Mouse (Mus musculus) hindbrain, embryonic 16.5 days (tissue): ENCODE data around the gene Syde2. TPM values are rescaled to one million over a fixed set of nuclear protein-coding genes. Genes with fewer than 3 reads are reported as not detected.
A peak's percentile ranks its signal among the peaks of the same experiment; 100 is the strongest.

Experiments used
- ATAC-seq: fragments of 200-750 bp; cut with Nextera tagmentation; 2 replicates; pipeline ENCODE4 v1.8.0; 2017; ENCODE audit warnings: moderate TSS enrichment, moderate library complexity
- H3K27ac ChIP-seq: fragments of 300-500 bp; sonication (generic); 2 replicates; pipeline ENCODE4 v1.5.1; 2014; ENCODE audit warnings: low read depth, mild to moderate bottlenecking, control low read depth, low read length, moderate library complexity
- H3K27me3 ChIP-seq: fragments of 300-500 bp; sonication (generic); replicated peaks from 2 replicates; pipeline ENCODE4 v1.6.1; 2014; ENCODE audit warnings: low read length; ENCODE audit not compliant: control insufficient read depth, insufficient read depth
- H3K36me3 ChIP-seq: fragments of 300-500 bp; sonication (generic); 2 replicates; pipeline ENCODE4 v1.6.1; 2014; ENCODE audit warnings: mild to moderate bottlenecking, low read length, moderate library complexity, mixed read lengths; ENCODE audit not compliant: control insufficient read depth, insufficient read depth
- H3K4me1 ChIP-seq: fragments of 300-500 bp; sonication (generic); 2 replicates; pipeline ENCODE4 v1.6.1; 2014; ENCODE audit warnings: low read depth, low read length; ENCODE audit not compliant: control insufficient read depth, insufficient read depth
- H3K4me2 ChIP-seq: fragments of 300-500 bp; sonication (generic); 2 replicates; pipeline ENCODE4 v1.6.1; 2014; ENCODE audit warnings: mild to moderate bottlenecking, low read length, control low read depth, moderate library complexity
- H3K4me3 ChIP-seq: fragments of 300-500 bp; sonication (generic); 2 replicates; pipeline ENCODE4 v1.5.1; 2014; ENCODE audit warnings: mild to moderate bottlenecking, low read length, control low read depth, moderate library complexity
- H3K9ac ChIP-seq: fragments of 300-500 bp; sonication (generic); 2 replicates; pipeline ENCODE4 v1.6.1; 2014; ENCODE audit warnings: low read depth, mild to moderate bottlenecking, control low read depth, low read length, moderate library complexity
- H3K9me3 ChIP-seq: fragments of 300-500 bp; sonication (generic); 2 replicates; pipeline ENCODE4 v1.6.1; 2014; ENCODE audit warnings: mild to moderate bottlenecking, low read length, moderate library complexity; ENCODE audit not compliant: control insufficient read depth
- WGBS: fragments of 180-500 bp; shearing (Covaris S2); extraction: QIAGEN DNeasy Blood & Tissue Kit; methylation state at CpG from one replicate; pipeline ENCODE4 v1.1.7; 2014; 5-methylcytosine and 5-hydroxymethylcytosine counted together
- polyA plus RNA-seq: library from polyadenylated mRNA; unstranded; fragments of >200 nt; fragmentation: Nextera tagmentation; extraction: Ambion mirVana; gene quantifications from 2 replicates; pipeline ENCODE4 v1.2.1, GENCODE M21; 2015

Syde2 gene
- polyA plus RNA-seq, 1 experiment from 2014 or later: 0.28 TPM

GRCm38 (mm10) chr3:146016979-146017378, 29.3 kb downstream of the Syde2 start:
- H3K27ac ChIP-seq: no peak overlapping the region
- H3K27me3 ChIP-seq: no peaks in the 10 kb centered on the region
- no peaks in the 10 kb centered on the region for H3K4me1 ChIP-seq
- ATAC-seq: no peak
- H3K9ac ChIP-seq: no peak overlapping the region
- no peaks in the 10 kb centered on the region for H3K9me3 ChIP-seq
- WGBS: 87% methylated on average over 13 of the region's 13 CpGs
- H3K36me3 ChIP-seq: no peaks in the 10 kb centered on the region; the same call in 1 of the 2 replicates
- H3K4me3 ChIP-seq: no peak overlapping the region
- H3K4me2 ChIP-seq: no peak overlapping the region

GRCm38 (mm10) chr3:146017521-146017920, 29.9 kb downstream of the Syde2 start:
- H3K4me2 ChIP-seq: no peak overlapping the region
- H3K27ac ChIP-seq: no peak overlapping the region
- H3K4me3 ChIP-seq: no peak overlapping the region
- no peaks in the 10 kb centered on the region for H3K27me3 ChIP-seq
- no peaks in the 10 kb centered on the region for H3K4me1 ChIP-seq
- no peaks in the 10 kb centered on the region; the same call in 1 of the 2 replicates for H3K36me3 ChIP-seq
- WGBS: 42% methylated on average over 9 of the region's 9 CpGs
- H3K9me3 ChIP-seq: no peaks in the 10 kb centered on the region
- ATAC-seq: no peak
- no peak overlapping the region for H3K9ac ChIP-seq

- Histone ChIP-seq H3K9ac (no peak overlapping the region), H3K4me3 (no peak overlapping the region), H3K9me3 (no peaks in the 10 kb centered on the region), H3K36me3 (no peaks in the 10 kb centered on the region), H3K4me1 (no peaks in the 10 kb centered on the region), H3K27me3 (no peaks in the 10 kb centered on the region), H3K4me2 (no peak overlapping the region), H3K27ac (no peak overlapping the region)
- no peak for ATAC-seq
- 94% methylated on average over 9 of the region's 9 CpGs for WGBS
Observed at GRCm38 (mm10) chr3:146022232-146022631, 34.6 kb downstream of the Syde2 start.

DNA sequence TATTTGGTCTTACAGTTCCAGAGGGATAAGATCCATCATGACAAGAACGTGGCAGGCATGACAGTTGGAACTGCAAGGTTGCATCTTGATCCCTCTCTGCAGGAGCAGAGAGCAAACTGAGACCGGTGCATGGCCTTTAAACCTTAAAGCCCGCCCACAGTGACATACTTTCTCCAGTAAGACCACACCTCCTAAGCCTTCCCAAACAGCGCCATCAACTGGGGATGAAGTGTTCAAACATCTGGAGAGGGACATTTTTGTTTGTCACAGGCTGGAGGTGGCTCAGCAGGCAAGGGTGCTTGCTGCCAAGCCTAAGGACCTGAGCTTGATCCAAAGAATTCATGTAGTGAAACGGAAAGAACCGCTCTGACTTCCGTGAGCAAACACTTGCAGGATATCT, 37.1 kb downstream of the Syde2 start:
- Histone ChIP-seq H3K9me3 (no peaks in the 10 kb centered on the region), H3K27me3 (no peaks in the 10 kb centered on the region), H3K9ac (no peak overlapping the region), H3K27ac (no peak overlapping the region), H3K4me2 (no peak overlapping the region), H3K4me1 (no peaks in the 10 kb centered on the region), H3K36me3 (no peaks in the 10 kb centered on the region), H3K4me3 (no peak overlapping the region)
- no peak for ATAC-seq
- WGBS: 86% methylated on average over 7 of the region's 7 CpGs

DNA sequence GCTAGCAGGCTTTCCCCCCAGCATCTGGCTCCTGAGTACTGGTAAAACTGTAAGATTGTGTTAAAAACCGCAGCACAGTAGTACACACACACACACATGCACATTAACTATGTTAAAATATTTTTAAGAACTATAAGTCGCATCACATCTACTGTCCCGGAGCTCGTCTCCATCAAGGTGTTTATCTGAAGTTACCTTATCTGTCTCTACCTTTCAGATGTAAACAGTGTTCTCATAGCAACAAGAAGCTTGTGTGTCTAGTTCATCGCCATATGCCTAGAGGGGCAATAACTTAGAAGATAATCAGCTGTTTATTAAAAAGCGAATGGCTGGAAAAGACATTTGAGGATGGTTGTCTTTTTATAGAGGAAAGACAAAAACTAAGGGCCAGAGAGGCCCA, 37.8 kb downstream of the Syde2 start:
- Histone ChIP-seq H3K36me3 (no peaks in the 10 kb centered on the region), H3K4me1 (peaks cover 4% of the 10 kb centered on the region), H3K9me3 (no peaks in the 10 kb centered on the region), H3K27me3 (no peaks in the 10 kb centered on the region), H3K27ac (no peak overlapping the region), H3K4me2 (no peak overlapping the region), H3K9ac (no peak overlapping the region), H3K4me3 (no peak overlapping the region)
- WGBS: 93% methylated on average over 6 of the region's 6 CpGs
- ATAC-seq: no peak

DNA sequence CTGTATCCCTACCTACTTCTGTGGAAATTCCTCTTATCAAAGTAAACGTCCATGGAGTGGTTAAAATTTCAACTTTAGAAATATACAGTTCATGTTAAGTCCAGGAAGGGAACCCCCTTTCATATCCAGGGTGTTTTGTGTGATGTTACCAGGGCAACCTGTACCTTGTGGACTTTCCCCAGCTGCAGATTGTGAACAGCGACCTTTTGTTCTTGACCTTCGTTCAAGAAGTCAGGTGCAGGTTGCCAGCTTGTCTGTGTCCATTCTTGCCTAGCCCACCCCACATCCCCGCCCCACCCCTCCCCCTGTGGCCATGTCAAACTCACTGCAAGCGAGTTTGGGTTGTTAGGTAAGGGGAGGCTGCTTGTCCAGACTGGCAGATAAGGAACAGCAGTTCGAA, 39.4 kb downstream of the Syde2 start:
- Histone ChIP-seq H3K4me2 (no peak overlapping the region), H3K27me3 (no peaks in the 10 kb centered on the region), H3K27ac (no peak overlapping the region), H3K4me1 (peaks cover 5% of the 10 kb centered on the region), H3K4me3 (no peak overlapping the region), H3K36me3 (no peaks in the 10 kb centered on the region), H3K9me3 (no peaks in the 10 kb centered on the region), H3K9ac (no peak overlapping the region)
- WGBS: 44% methylated on average over 6 of the region's 6 CpGs
- ATAC-seq: no peak

DNA sequence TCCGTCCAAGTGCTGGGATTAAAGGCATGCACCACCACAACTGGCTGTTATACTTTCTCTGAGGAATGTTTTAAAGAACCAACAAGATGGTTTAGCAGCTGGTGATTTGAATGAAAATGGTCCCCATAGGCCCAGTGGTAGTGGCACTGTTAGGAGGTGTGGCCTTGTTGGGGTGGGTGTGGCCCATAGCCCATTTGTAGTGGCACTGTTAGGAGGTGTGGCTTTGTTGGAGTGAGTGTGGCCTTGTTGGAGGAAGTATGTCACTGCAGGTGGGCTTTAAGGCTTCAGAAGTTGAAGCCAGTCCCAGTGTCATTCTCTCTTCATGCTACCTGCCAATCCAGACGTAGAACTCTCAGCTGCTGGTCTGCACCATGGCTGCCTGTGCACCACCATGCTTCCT, 40.7 kb downstream of the Syde2 start:
- Histone ChIP-seq H3K4me2 (no peak overlapping the region), H3K27me3 (no peaks in the 10 kb centered on the region), H3K4me3 (no peak overlapping the region), H3K4me1 (peaks cover 5% of the 10 kb centered on the region), H3K9ac (no peak overlapping the region), H3K27ac (no peak overlapping the region), H3K36me3 (no peaks in the 10 kb centered on the region), H3K9me3 (no peaks in the 10 kb centered on the region)
- ATAC-seq: no peak
- WGBS: 73% methylated on average over 2 of the region's 2 CpGs

DNA sequence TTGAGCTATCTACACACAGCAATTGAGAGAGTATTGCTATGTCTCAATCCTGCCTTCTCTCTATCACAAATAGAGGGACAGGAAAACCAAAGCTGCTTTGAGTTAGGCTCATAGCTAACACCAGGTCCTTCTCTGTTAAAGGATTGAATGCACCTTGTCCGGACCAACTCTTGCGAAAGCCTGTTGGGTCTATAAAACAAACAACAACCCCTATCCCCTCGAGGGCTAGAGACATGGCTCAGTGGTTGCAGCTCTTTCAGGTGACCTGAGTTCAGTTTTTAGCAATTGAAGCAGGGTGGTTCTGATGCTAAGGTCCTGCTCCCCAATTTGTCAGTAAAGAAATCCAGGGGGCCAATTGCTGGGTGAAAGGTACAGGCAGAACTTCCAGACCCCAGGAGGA, 41.6 kb downstream of the Syde2 start:
- WGBS: 94% methylated on average over 3 of the region's 3 CpGs
- Histone ChIP-seq H3K4me1 (peaks cover 5% of the 10 kb centered on the region), H3K27me3 (no peaks in the 10 kb centered on the region), H3K27ac (no peak overlapping the region), H3K9me3 (no peaks in the 10 kb centered on the region), H3K4me3 (no peak overlapping the region), H3K36me3 (no peaks in the 10 kb centered on the region), H3K4me2 (no peak overlapping the region), H3K9ac (no peak overlapping the region)
- ATAC-seq: no peak

DNA sequence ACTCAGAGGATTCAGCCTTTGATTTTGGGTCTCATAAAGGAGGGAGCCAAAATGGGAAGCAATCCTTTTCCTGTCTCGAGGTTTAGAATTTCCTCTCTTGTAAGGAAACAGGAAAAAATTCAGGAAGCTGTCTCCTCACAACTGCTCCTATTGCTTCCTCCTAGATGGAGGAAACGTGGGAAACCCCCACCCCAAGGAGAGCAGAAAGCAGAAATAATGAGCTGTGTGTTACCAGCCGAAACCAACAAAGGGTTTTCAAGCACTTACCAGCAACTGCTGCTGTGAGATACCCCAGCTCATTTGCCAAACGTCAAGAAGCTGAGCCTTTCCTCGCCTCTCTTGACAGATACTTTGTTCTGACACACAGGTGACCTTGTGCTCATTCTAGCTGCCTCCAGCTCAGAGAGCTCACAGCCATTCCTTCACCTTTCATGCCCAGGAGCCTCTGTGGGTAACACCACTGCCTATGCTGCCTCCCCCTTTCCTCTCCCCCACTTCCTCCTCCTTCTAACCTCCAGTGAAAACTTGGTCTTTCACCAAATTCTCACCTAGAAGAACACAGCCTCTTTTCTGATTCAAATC, 42.7 kb downstream of the Syde2 start:
- Histone ChIP-seq H3K4me3 (no peak overlapping the region), H3K9ac (no peak overlapping the region; the same call in 1 of the 2 replicates), H3K4me1 (peaks cover 5% of the 10 kb centered on the region), H3K27me3 (no peaks in the 10 kb centered on the region), H3K36me3 (no peaks in the 10 kb centered on the region), H3K27ac (no peak overlapping the region), H3K9me3 (no peaks in the 10 kb centered on the region), H3K4me2 (no peak overlapping the region)
- 20% methylated on average over 5 of the region's 5 CpGs for WGBS
- ATAC-seq: 0 out of 2 replicates have a peak, but pooled peaks have one; percentile 30

- Histone ChIP-seq H3K4me3 (no peak overlapping the region), H3K27me3 (no peaks in the 10 kb centered on the region), H3K27ac (no peak overlapping the region), H3K4me1 (peaks cover 8% of the 10 kb centered on the region), H3K9ac (no peak overlapping the region), H3K4me2 (no peak overlapping the region), H3K9me3 (no peaks in the 10 kb centered on the region), H3K36me3 (no peaks in the 10 kb centered on the region)
- no peak for ATAC-seq
- 85% methylated on average over 5 of the region's 5 CpGs for WGBS
Observed at GRCm38 (mm10) chr3:146032976-146033375, 45.3 kb downstream of the Syde2 start.
